16 mouse cellular contexts compared by ENCODE assay signal in genomic region chr17:63002729-63003128, GRCm38 (mm10).
"Had no signal": no experiment of that assay in that cellular context is flagged by ENCODE, and none has a peak within 500 bp of the region (broad histone marks: within the 10 kb centered on the region; RNA-seq: fewer than 3 reads in every experiment).

No protein-coding gene starts in this region.

- H3K27ac ChIP-seq: liver, embryonic 14.5 days; macrophage; midbrain, embryonic 13.5 days; midbrain, embryonic 15.5 days; neural tube, embryonic 12.5 days; stomach, embryonic 15.5 days; stomach, postnatal 0 days had no signal

- ATAC-seq: midbrain, embryonic 13.5 days; midbrain, embryonic 15.5 days had no signal

- H3K4me3 ChIP-seq: megakaryocyte, embryonic 14.5 days; midbrain, embryonic 13.5 days; midbrain, embryonic 15.5 days; neural tube, embryonic 12.5 days; stomach, embryonic 15.5 days had no signal

- H3K27me3 ChIP-seq: megakaryocyte, embryonic 14.5 days; midbrain, embryonic 13.5 days; midbrain, embryonic 15.5 days; neural tube, embryonic 12.5 days; stomach, embryonic 15.5 days had no signal

- H3K4me1 ChIP-seq: megakaryocyte, embryonic 14.5 days; neural tube, embryonic 12.5 days had no signal

- H3K36me3 ChIP-seq: midbrain, embryonic 13.5 days; midbrain, embryonic 15.5 days; neural tube, embryonic 12.5 days; stomach, embryonic 15.5 days had no signal

- H3K9me3 ChIP-seq: midbrain, embryonic 13.5 days; midbrain, embryonic 15.5 days; neural tube, embryonic 12.5 days; stomach, embryonic 15.5 days had no signal

- DNase-seq: lung, adult 18-20 months; lung, embryonic 14.5 days; lung, postnatal 14 days; lung, postnatal 36 days; right cerebral cortex, postnatal 14 days; thymus, adult 18-20 months; thymus, postnatal 14 days; thymus, postnatal 36 days had no signal
